Mouse (Mus musculus): ENCODE measurements around the gene Hephl1. TPM values are rescaled to one million over a fixed set of nuclear protein-coding genes. Genes with fewer than 3 reads are reported as not detected.

Hephl1 gene
- polyA plus RNA-seq (2014; fragmentation: Nextera tagmentation; extraction: Ambion mirVana), result not detected in 2 replicates

DNA sequence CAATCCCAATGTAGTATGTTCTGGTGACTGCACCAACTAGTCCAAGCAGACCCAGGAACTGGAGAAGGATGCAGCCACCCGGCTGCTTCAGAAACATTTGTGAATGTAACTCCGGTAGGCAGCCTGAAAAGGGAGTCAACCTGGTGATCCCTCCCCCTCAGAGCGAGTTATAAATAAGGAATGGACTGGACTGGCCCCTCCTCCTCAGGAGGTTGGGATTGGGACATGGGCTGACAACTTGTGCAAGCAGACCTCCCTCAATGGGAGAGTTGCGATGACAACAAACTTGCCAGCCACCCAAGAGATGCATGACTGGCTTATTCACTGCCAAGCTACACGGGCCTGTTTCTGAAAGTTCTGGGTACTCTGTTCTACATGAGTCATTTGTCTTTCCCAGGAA, at the start of gene Hephl1:
Gene Hephl1 (minus strand): TSS at position 101 of the 400 bp plus-strand sequence.
- Histone ChIP-seq H3K4me3 (replicated peaks; ENCODE audit: low read depth, low read length) (no peak within 1 kb of the TSS), H3K27ac (replicated peaks; ENCODE audit: low read depth, low read length) (no peak within 1 kb of the TSS), H3K4me2 (ENCODE audit: low read length) (no peak within 1 kb of the TSS), H3K9me3 (ENCODE audit: control insufficient read depth, low read length) (no peaks in the 10 kb centered on the region), H3K36me3 (ENCODE audit: control insufficient read depth, insufficient read depth, low read length) (no peaks in the 10 kb centered on the region), H3K9ac (replicated peaks; ENCODE audit: low read length) (no peak within 1 kb of the TSS), H3K4me1 (ENCODE audit: control insufficient read depth, insufficient read depth, low read length) (no peaks in the 10 kb centered on the region), H3K27me3 (ENCODE audit: control insufficient read depth, insufficient read depth, low read length) (no peaks in the 10 kb centered on the region)
- 87% methylated on average over 5 of the region's 5 CpGs for WGBS
- no peak for ATAC-seq (ENCODE audit: low FRiP score, low TSS enrichment)
- DNase-seq, result no peak

DNA sequence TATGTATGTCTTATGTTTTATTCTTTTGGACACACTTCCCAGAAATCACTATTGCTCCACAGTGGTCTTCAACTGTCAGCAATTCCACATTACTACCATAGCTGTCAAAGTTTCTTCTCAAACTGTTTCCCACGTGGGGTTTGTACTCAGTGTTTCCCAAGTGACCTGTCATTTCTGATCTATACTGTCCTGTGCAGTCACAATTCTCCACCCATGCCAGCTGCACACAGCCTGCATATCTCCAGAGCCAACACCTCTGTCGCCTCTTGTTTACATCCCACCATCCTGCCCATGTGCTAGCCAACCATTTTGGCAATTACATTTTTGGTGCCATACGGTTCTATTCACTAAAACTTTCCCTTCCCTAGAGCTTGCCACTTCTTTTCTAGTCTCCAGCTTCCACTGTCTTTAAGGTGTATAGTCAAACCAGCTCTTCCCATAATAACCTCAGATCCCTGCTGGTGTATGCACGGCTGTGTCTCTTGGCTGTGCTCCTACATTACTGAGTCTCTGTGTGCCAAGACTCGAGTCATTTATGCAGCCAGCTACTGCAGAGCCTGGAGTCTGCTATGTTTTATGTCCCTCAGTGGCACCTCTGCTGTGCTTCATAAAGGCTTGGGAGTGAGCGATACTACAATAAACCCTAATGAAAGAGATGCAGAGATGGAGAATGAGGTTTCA, 37.5 kb upstream of the Hephl1 start:
- Histone ChIP-seq H3K4me3 (replicated peaks; ENCODE audit: low read depth, low read length) (no peak overlapping the region), H3K4me1 (ENCODE audit: control insufficient read depth, insufficient read depth, low read length) (no peaks in the 10 kb centered on the region), H3K27me3 (ENCODE audit: control insufficient read depth, insufficient read depth, low read length) (no peaks in the 10 kb centered on the region), H3K27ac (replicated peaks; ENCODE audit: low read depth, low read length) (no peak overlapping the region), H3K36me3 (ENCODE audit: control insufficient read depth, insufficient read depth, low read length) (no peaks in the 10 kb centered on the region), H3K4me2 (ENCODE audit: low read length) (no peak overlapping the region), H3K9me3 (ENCODE audit: control insufficient read depth, low read length) (no peaks in the 10 kb centered on the region), H3K9ac (replicated peaks; ENCODE audit: low read length) (no peak overlapping the region)
- no peak for DNase-seq
- ATAC-seq (ENCODE audit: low FRiP score, low TSS enrichment), result no peak
- 88% methylated on average over 6 of the region's 6 CpGs for WGBS

DNA sequence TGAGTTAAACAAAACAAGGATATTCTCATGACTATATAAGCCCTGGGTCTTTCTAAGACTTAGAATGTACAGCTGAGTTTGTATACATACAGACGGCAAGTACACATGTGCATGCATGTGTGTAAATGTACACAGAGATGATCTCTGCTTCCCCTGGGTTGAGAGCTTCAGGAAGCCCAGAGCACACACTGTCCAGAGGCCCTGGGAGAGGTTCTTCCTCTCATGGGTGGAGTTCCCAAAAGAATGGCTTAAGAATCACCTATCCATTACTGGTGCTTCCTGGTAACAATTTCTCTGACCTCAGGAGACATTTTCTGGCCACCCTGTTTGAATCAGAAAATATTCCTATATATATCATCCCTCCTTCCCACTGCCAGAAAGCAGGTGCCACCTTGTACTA, 28.6 kb upstream of the Hephl1 start:
- H3K9ac ChIP-seq (replicated peaks; ENCODE audit: low read length), result no peak overlapping the region
- H3K4me2 ChIP-seq (ENCODE audit: low read length), result no peak overlapping the region
- H3K4me1 ChIP-seq (ENCODE audit: control insufficient read depth, insufficient read depth, low read length), result no peaks in the 10 kb centered on the region
- WGBS, result 96% methylated on average over 1 of the region's 1 CpGs
- DNase-seq (no peak), ATAC-seq (ENCODE audit: low FRiP score, low TSS enrichment) (no peak)
- no peak overlapping the region for H3K4me3 ChIP-seq (replicated peaks; ENCODE audit: low read depth, low read length)
- no peaks in the 10 kb centered on the region for H3K27me3 ChIP-seq (ENCODE audit: control insufficient read depth, insufficient read depth, low read length)
- H3K36me3 ChIP-seq (ENCODE audit: control insufficient read depth, insufficient read depth, low read length), result no peaks in the 10 kb centered on the region
- H3K27ac ChIP-seq (replicated peaks; ENCODE audit: low read depth, low read length), result no peak overlapping the region
- H3K9me3 ChIP-seq (ENCODE audit: control insufficient read depth, low read length), result no peaks in the 10 kb centered on the region

DNA sequence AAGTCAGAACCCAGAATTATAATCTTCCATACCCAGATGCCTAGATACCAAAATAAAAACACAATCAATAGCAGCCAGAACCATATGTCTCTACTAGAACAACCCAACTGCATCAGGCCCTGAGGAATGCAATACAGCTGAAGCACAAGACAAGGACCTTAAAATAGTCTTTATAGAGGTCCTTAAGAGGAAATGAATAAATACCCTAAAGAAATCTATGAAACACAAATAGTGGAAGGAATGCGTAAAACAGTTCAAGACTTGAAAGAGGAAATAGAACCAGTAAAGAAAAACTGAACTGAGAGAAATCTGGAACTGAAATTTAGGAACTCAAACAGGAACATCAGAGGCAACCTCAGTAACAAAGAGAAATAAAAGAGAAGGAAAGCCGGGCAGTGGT, 14.0 kb upstream of the Hephl1 start:
- no peak for DNase-seq
- WGBS, result 93% methylated on average over 2 of the region's 2 CpGs
- Histone ChIP-seq H3K4me1 (ENCODE audit: control insufficient read depth, insufficient read depth, low read length) (no peaks in the 10 kb centered on the region), H3K4me2 (ENCODE audit: low read length) (no peak overlapping the region), H3K27ac (replicated peaks; ENCODE audit: low read depth, low read length) (no peak overlapping the region), H3K9ac (replicated peaks; ENCODE audit: low read length) (no peak overlapping the region), H3K36me3 (ENCODE audit: control insufficient read depth, insufficient read depth, low read length) (no peaks in the 10 kb centered on the region), H3K4me3 (replicated peaks; ENCODE audit: low read depth, low read length) (no peak overlapping the region), H3K9me3 (ENCODE audit: control insufficient read depth, low read length) (no peaks in the 10 kb centered on the region), H3K27me3 (ENCODE audit: control insufficient read depth, insufficient read depth, low read length) (no peaks in the 10 kb centered on the region)
- no peak for ATAC-seq (ENCODE audit: low FRiP score, low TSS enrichment)

DNA sequence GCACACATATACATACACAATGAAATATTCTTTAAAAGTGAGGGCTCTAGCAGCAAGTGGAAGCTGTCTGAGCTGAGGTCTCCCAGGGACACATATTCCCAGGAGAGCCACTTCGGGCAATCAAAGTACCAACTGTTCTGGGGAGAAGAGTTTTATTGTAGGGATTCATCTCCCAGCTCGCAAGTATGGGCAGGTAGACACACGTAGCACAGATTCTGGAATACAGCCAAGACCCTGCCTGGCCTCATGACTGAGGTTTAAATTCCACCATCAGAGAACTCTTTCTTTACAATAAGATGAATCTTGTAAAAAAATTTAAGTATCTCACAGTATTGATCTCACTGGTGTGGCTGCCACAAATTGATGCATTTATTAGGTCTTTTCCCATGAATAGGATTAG, 10.5 kb upstream of the Hephl1 start:
- Histone ChIP-seq H3K36me3 (ENCODE audit: control insufficient read depth, insufficient read depth, low read length) (no peaks in the 10 kb centered on the region), H3K9ac (replicated peaks; ENCODE audit: low read length) (no peak overlapping the region), H3K9me3 (ENCODE audit: control insufficient read depth, low read length) (no peaks in the 10 kb centered on the region), H3K4me3 (replicated peaks; ENCODE audit: low read depth, low read length) (no peak overlapping the region), H3K4me2 (ENCODE audit: low read length) (no peak overlapping the region), H3K4me1 (ENCODE audit: control insufficient read depth, insufficient read depth, low read length) (no peaks in the 10 kb centered on the region), H3K27me3 (ENCODE audit: control insufficient read depth, insufficient read depth, low read length) (no peaks in the 10 kb centered on the region), H3K27ac (replicated peaks; ENCODE audit: low read depth, low read length) (no peak overlapping the region)
- 83% methylated on average over 3 of the region's 3 CpGs for WGBS
- DNase-seq, result no peak
- no peak for ATAC-seq (ENCODE audit: low FRiP score, low TSS enrichment)

DNA sequence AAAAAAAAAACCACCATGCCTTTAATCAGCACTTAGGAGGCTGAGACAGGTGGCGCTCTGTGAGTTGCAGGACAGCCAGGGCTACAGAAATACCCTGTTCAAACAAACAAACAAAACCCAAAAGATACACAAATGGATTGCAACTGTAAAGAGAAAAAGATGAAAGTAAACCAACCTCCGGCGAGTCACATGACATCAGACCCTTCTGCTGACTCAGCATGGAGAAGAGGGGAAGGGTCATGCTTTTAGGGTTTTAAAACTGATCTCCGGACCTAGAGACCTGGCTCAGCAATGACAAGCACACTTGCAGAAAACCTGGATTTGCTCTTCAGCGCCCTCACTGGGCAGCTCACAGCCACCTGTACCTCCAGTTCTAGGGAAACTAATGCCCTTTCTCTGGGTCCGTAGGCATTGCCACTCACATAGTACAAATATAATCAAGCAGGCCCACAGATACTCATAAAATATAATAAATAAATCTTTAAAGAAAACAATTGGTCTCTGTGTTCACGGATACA, 9.0 kb upstream of the Hephl1 start:
- Histone ChIP-seq H3K36me3 (ENCODE audit: control insufficient read depth, insufficient read depth, low read length) (no peaks in the 10 kb centered on the region), H3K4me2 (ENCODE audit: low read length) (no peak overlapping the region), H3K27me3 (ENCODE audit: control insufficient read depth, insufficient read depth, low read length) (no peaks in the 10 kb centered on the region), H3K9ac (replicated peaks; ENCODE audit: low read length) (no peak overlapping the region), H3K4me3 (replicated peaks; ENCODE audit: low read depth, low read length) (no peak overlapping the region), H3K27ac (replicated peaks; ENCODE audit: low read depth, low read length) (no peak overlapping the region), H3K4me1 (ENCODE audit: control insufficient read depth, insufficient read depth, low read length) (no peaks in the 10 kb centered on the region), H3K9me3 (ENCODE audit: control insufficient read depth, low read length) (no peaks in the 10 kb centered on the region)
- no peak for DNase-seq
- no peak for ATAC-seq (ENCODE audit: low FRiP score, low TSS enrichment)
- 56% methylated on average over 7 of the region's 7 CpGs for WGBS

DNA sequence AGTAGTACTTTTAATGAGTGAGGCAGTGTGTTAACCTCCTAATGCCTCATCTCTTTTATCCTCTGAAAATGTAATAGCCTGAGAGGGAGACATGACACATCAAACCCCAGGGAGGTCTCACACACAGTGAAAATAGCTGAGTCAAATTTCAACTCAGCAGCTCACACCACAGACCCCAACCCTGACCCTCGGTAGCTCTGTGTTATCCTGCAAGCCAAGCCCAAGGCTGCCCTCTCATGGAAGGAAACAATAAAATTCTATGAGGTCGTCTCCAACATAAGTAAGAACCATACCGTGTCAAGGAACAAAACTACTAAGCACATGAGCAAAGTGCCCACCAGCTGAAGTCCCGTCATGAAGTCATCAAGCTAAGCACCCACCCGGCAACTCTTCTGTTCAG, 8.3 kb upstream of the Hephl1 start:
- no peak for ATAC-seq (ENCODE audit: low FRiP score, low TSS enrichment)
- Histone ChIP-seq H3K36me3 (ENCODE audit: control insufficient read depth, insufficient read depth, low read length) (no peaks in the 10 kb centered on the region), H3K4me1 (ENCODE audit: control insufficient read depth, insufficient read depth, low read length) (no peaks in the 10 kb centered on the region), H3K27ac (replicated peaks; ENCODE audit: low read depth, low read length) (no peak overlapping the region), H3K9ac (replicated peaks; ENCODE audit: low read length) (no peak overlapping the region), H3K27me3 (ENCODE audit: control insufficient read depth, insufficient read depth, low read length) (no peaks in the 10 kb centered on the region), H3K9me3 (ENCODE audit: control insufficient read depth, low read length) (no peaks in the 10 kb centered on the region), H3K4me3 (replicated peaks; ENCODE audit: low read depth, low read length) (no peak overlapping the region), H3K4me2 (ENCODE audit: low read length) (no peak overlapping the region)
- WGBS, result 68% methylated on average over 5 of the region's 5 CpGs
- no peak for DNase-seq

DNA sequence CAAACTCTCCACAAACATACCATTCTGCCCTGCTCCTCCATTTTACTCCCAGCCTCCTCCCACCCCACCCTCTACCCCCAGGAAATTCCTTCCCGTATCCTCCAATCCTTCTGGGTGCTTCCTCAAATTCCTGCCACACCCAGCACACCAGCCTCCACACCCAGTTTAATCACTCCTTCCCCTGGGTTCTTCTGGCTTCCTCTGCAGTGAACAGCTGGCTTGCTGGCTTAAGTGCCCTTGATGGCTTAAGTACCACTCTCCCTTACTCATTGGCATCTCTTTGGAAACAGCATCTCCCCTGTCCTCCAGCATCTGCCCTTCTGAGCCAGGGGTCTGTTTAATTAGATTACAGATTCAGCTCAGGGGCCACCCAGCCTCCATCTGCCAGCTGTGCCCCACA, 7.6 kb upstream of the Hephl1 start:
- ATAC-seq (ENCODE audit: low FRiP score, low TSS enrichment), result no peak
- Histone ChIP-seq H3K4me2 (ENCODE audit: low read length) (no peak overlapping the region), H3K4me1 (ENCODE audit: control insufficient read depth, insufficient read depth, low read length) (no peaks in the 10 kb centered on the region), H3K9me3 (ENCODE audit: control insufficient read depth, low read length) (no peaks in the 10 kb centered on the region), H3K27me3 (ENCODE audit: control insufficient read depth, insufficient read depth, low read length) (no peaks in the 10 kb centered on the region), H3K27ac (replicated peaks; ENCODE audit: low read depth, low read length) (no peak overlapping the region), H3K36me3 (ENCODE audit: control insufficient read depth, insufficient read depth, low read length) (no peaks in the 10 kb centered on the region), H3K4me3 (replicated peaks; ENCODE audit: low read depth, low read length) (no peak overlapping the region), H3K9ac (replicated peaks; ENCODE audit: low read length) (no peak overlapping the region)
- WGBS, result 88% methylated on average over 1 of the region's 1 CpGs
- no peak for DNase-seq

DNA sequence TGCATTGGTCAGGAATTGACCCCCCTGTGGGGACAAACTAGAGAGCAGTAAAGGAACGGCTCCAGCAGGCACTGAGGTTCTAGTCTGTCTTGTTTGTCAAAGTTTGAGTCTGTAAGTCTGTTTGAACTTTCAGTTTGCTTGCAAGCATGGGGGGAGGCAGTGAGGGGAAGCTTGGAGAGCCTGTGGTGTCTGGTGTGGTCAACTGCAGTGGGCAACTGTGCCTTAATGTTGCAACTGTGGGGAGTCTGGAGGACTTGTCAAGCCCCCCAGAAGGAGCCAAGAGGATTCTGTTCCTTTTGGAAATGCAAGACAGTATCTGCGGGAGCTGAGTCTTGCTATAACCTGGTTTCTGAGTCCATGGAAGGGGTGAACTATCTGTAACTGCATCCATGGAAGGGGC, 4.3 kb upstream of the Hephl1 start:
- ATAC-seq (ENCODE audit: low FRiP score, low TSS enrichment) (no peak), DNase-seq (no peak)
- Histone ChIP-seq H3K4me1 (ENCODE audit: control insufficient read depth, insufficient read depth, low read length) (no peaks in the 10 kb centered on the region), H3K27me3 (ENCODE audit: control insufficient read depth, insufficient read depth, low read length) (no peaks in the 10 kb centered on the region), H3K36me3 (ENCODE audit: control insufficient read depth, insufficient read depth, low read length) (no peaks in the 10 kb centered on the region), H3K4me3 (replicated peaks; ENCODE audit: low read depth, low read length) (no peak overlapping the region), H3K4me2 (ENCODE audit: low read length) (no peak overlapping the region), H3K27ac (replicated peaks; ENCODE audit: low read depth, low read length) (no peak overlapping the region), H3K9me3 (ENCODE audit: control insufficient read depth, low read length) (no peaks in the 10 kb centered on the region), H3K9ac (replicated peaks; ENCODE audit: low read length) (no peak overlapping the region)
- 92% methylated on average over 2 of the region's 2 CpGs for WGBS

Measured in midbrain, embryonic 14.5 days (tissue).